Mouse (Mus musculus): Measurements from ENCODE around the gene Rbm20.

Gene Rbm20

GRCm38 (mm10) chr19:53810584-53810983 is 133.5 kb downstream of the Rbm20 start:
- DNase-seq (ENCODE audit: low spot score): no peak

GRCm38 (mm10) chr19:53813576-53813975 is 136.5 kb downstream of the Rbm20 start:
- DNase-seq (ENCODE audit: low spot score): no peak

- no peak for DNase-seq (ENCODE audit: low spot score)
Observed at GRCm38 (mm10) chr19:53815714-53816113, 138.6 kb downstream of the Rbm20 start.

- no peak for DNase-seq (ENCODE audit: low spot score)
Observed at GRCm38 (mm10) chr19:53816242-53816641, 139.1 kb downstream of the Rbm20 start.

- DNase-seq (ENCODE audit: low spot score): no peak
Observed at GRCm38 (mm10) chr19:53819299-53819698, 142.2 kb downstream of the Rbm20 start.

- DNase-seq (ENCODE audit: low spot score): no peak
Observed at GRCm38 (mm10) chr19:53821241-53822120, 144.4 kb downstream of the Rbm20 start.

- DNase-seq (ENCODE audit: low spot score): no peak
Observed at GRCm38 (mm10) chr19:53823847-53824246, 146.7 kb downstream of the Rbm20 start.

GRCm38 (mm10) chr19:53824872-53825680 is 148.0 kb downstream of the Rbm20 start:
- DNase-seq (ENCODE audit: low spot score): peak; percentile 40

GRCm38 (mm10) chr19:53829990-53830389 is 152.9 kb downstream of the Rbm20 start:
- no peak for DNase-seq (ENCODE audit: low spot score)

GRCm38 (mm10) chr19:53830407-53831163 is 153.5 kb downstream of the Rbm20 start:
- peak; percentile 81 for DNase-seq (ENCODE audit: low spot score)

GRCm38 (mm10) chr19:53831164-53831448 is 154.0 kb downstream of the Rbm20 start:
- DNase-seq (ENCODE audit: low spot score): no peak

- DNase-seq (ENCODE audit: low spot score): peak; percentile 54
Observed at GRCm38 (mm10) chr19:53832512-53832911, 155.4 kb downstream of the Rbm20 start.

- DNase-seq (ENCODE audit: low spot score): no peak
Observed at GRCm38 (mm10) chr19:53833745-53834369, 156.8 kb downstream of the Rbm20 start.

- DNase-seq (ENCODE audit: low spot score): no peak
Observed at GRCm38 (mm10) chr19:53836569-53837454, 159.7 kb downstream of the Rbm20 start.

GRCm38 (mm10) chr19:53838850-53839249 is 161.7 kb downstream of the Rbm20 start:
- no peak for DNase-seq (ENCODE audit: low spot score)

GRCm38 (mm10) chr19:53839837-53840236 is 162.7 kb downstream of the Rbm20 start:
- no peak for DNase-seq (ENCODE audit: low spot score)

- no peak for DNase-seq (ENCODE audit: low spot score)
Observed at GRCm38 (mm10) chr19:53841915-53842314, 164.8 kb downstream of the Rbm20 start.

- no peak for DNase-seq (ENCODE audit: low spot score)
Observed at GRCm38 (mm10) chr19:53843972-53844371, 166.9 kb downstream of the Rbm20 start.

- no peak for DNase-seq (ENCODE audit: low spot score)
Observed at GRCm38 (mm10) chr19:53848272-53848995, 171.3 kb downstream of the Rbm20 start.
